Mouse (Mus musculus): ENCODE data around the gene Bag1. TPM values are rescaled to one million over a fixed set of nuclear protein-coding genes. Genes with fewer than 3 reads are reported as not detected.
"Not testable (repeated sequence)": the region's sequence is repeated elsewhere in the genome, so short reads cannot be mapped to it uniquely, and the experiment has no call there.

The Bag1 gene
- polyA plus RNA-seq, 1 experiment from 2014 or later = 218 TPM

GRCm38 (mm10) chr4:40969781-40970591 lies 21.9 kb upstream of the Bag1 start:
- ATAC-seq (ENCODE audit: insufficient number of reproducible peaks, low FRiP score, low TSS enrichment, low read depth) = 0 out of 2 replicates have a peak, but pooled peaks have one; percentile 16
- Histone ChIP-seq H3K4me2 (peak overlapping the region; percentile 64), H3K27ac (peak overlapping the region; percentile 95), H3K36me3 (peaks cover 27% of the 10 kb centered on the region), H3K4me1 (peaks cover 16% of the 10 kb centered on the region), H3K27me3 (no peaks in the 10 kb centered on the region), H3K9me3 (no peaks in the 10 kb centered on the region), H3K9ac (peak overlapping the region; percentile 72), H3K4me3 (peak overlapping the region; percentile 98)
- WGBS = 6% methylated on average over 13 of the region's 13 CpGs

GRCm38 (mm10) chr4:40969161-40969560 lies 21.1 kb upstream of the Bag1 start:
- H3K4me1 ChIP-seq = peaks cover 16% of the 10 kb centered on the region
- peaks cover 30% of the 10 kb centered on the region for H3K36me3 ChIP-seq
- H3K27me3 ChIP-seq = no peaks in the 10 kb centered on the region
- peak overlapping the region; percentile 95; the same call in 1 of the 2 replicates for H3K27ac ChIP-seq
- no peak for ATAC-seq (ENCODE audit: insufficient number of reproducible peaks, low FRiP score, low TSS enrichment, low read depth)
- no peak overlapping the region for H3K4me2 ChIP-seq
- H3K9me3 ChIP-seq = no peaks in the 10 kb centered on the region
- H3K9ac ChIP-seq = no peak overlapping the region
- WGBS = 69% methylated on average over 4 of the region's 4 CpGs
- no peak overlapping the region for H3K4me3 ChIP-seq

GRCm38 (mm10) chr4:40963536-40963935 lies 15.4 kb upstream of the Bag1 start:
- Histone ChIP-seq H3K36me3 (peaks cover 80% of the 10 kb centered on the region), H3K9me3 (no peaks in the 10 kb centered on the region), H3K27ac (no peak overlapping the region), H3K4me3 (no peak overlapping the region), H3K4me1 (no peaks in the 10 kb centered on the region), H3K9ac (no peak overlapping the region), H3K27me3 (no peaks in the 10 kb centered on the region), H3K4me2 (no peak overlapping the region)
- no peak for ATAC-seq (ENCODE audit: insufficient number of reproducible peaks, low FRiP score, low TSS enrichment, low read depth)
- WGBS = 89% methylated on average over 3 of the region's 3 CpGs

GRCm38 (mm10) chr4:40955942-40956341 lies 7.8 kb upstream of the Bag1 start:
- no peaks in the 10 kb centered on the region for H3K9me3 ChIP-seq
- 89% methylated on average over 6 of the region's 6 CpGs for WGBS
- H3K36me3 ChIP-seq = peaks cover 88% of the 10 kb centered on the region
- H3K4me3 ChIP-seq = no peak overlapping the region
- no peaks in the 10 kb centered on the region for H3K27me3 ChIP-seq
- H3K4me2 ChIP-seq = no peak overlapping the region
- no peak overlapping the region for H3K9ac ChIP-seq
- H3K4me1 ChIP-seq = no peaks in the 10 kb centered on the region
- H3K27ac ChIP-seq = no peak overlapping the region
- ATAC-seq (ENCODE audit: insufficient number of reproducible peaks, low FRiP score, low TSS enrichment, low read depth) = no peak

- peaks cover 68% of the 10 kb centered on the region for H3K36me3 ChIP-seq
Observed at GRCm38 (mm10) chr4:40953521-40953920, 5.4 kb upstream of the Bag1 start.

GRCm38 (mm10) chr4:40947565-40948159 lies 432 bp downstream of the Bag1 start:
- under 1% methylated on average over 40 of the region's 40 CpGs for WGBS

More at GRCm38 (mm10) chr4:40953521-40953920, 5.4 kb upstream of the Bag1 start:
- Histone ChIP-seq H3K4me2 (no peak overlapping the region), H3K4me3 (no peak overlapping the region), H3K9me3 (no peaks in the 10 kb centered on the region), H3K27ac (no peak overlapping the region), H3K27me3 (no peaks in the 10 kb centered on the region), H3K4me1 (peaks cover 11% of the 10 kb centered on the region; the same call in 1 of the 2 replicates), H3K9ac (no peak overlapping the region)
- no peak for ATAC-seq (ENCODE audit: insufficient number of reproducible peaks, low FRiP score, low TSS enrichment, low read depth)
- WGBS = 90% methylated on average over 1 of the region's 1 CpGs

GRCm38 (mm10) chr4:40946516-40947121 lies 1.5 kb downstream of the Bag1 start:
- peak overlapping the region; percentile 52 for H3K4me2 ChIP-seq
- no peak overlapping the region for H3K27ac ChIP-seq
- WGBS = 87% methylated on average over 7 of the region's 7 CpGs
- no peaks in the 10 kb centered on the region for H3K27me3 ChIP-seq
- no peak overlapping the region for H3K9ac ChIP-seq
- peak overlapping the region; percentile 98 for H3K4me3 ChIP-seq
- no peaks in the 10 kb centered on the region for H3K9me3 ChIP-seq
- no peak for ATAC-seq (ENCODE audit: insufficient number of reproducible peaks, low FRiP score, low TSS enrichment, low read depth)
- peaks cover 18% of the 10 kb centered on the region; the same call in 1 of the 2 replicates for H3K4me1 ChIP-seq
- peaks cover 48% of the 10 kb centered on the region for H3K36me3 ChIP-seq

More at GRCm38 (mm10) chr4:40947565-40948159, 432 bp downstream of the Bag1 start:
- H3K27me3 ChIP-seq = no peaks in the 10 kb centered on the region
- peak overlapping the region; percentile 52 for H3K4me2 ChIP-seq
- H3K9me3 ChIP-seq = no peaks in the 10 kb centered on the region
- peak overlapping the region; percentile 93 for H3K9ac ChIP-seq
- 0 out of 2 replicates have a peak, but pooled peaks have one; percentile 1 for ATAC-seq (ENCODE audit: insufficient number of reproducible peaks, low FRiP score, low TSS enrichment, low read depth)
- peak overlapping the region; percentile 98 for H3K4me3 ChIP-seq
- H3K27ac ChIP-seq = peak overlapping the region; percentile 90
- peaks cover 18% of the 10 kb centered on the region; the same call in 1 of the 2 replicates for H3K4me1 ChIP-seq
- H3K36me3 ChIP-seq = peaks cover 46% of the 10 kb centered on the region

- no peak overlapping the region for H3K4me2 ChIP-seq
Observed at GRCm38 (mm10) chr4:40943651-40944050, 4.4 kb downstream of the Bag1 start.

GRCm38 (mm10) chr4:40938793-40939192 lies 9.3 kb downstream of the Bag1 start:
- H3K27me3 ChIP-seq = no peaks in the 10 kb centered on the region
- no peak overlapping the region for H3K4me2 ChIP-seq
- no peak overlapping the region for H3K9ac ChIP-seq
- H3K4me1 ChIP-seq = no peaks in the 10 kb centered on the region
- no peak overlapping the region for H3K4me3 ChIP-seq
- no peak overlapping the region for H3K27ac ChIP-seq
- 95% methylated on average over 5 of the region's 5 CpGs for WGBS
- H3K36me3 ChIP-seq = peaks cover 91% of the 10 kb centered on the region
- H3K9me3 ChIP-seq = no peaks in the 10 kb centered on the region
- no peak for ATAC-seq (ENCODE audit: insufficient number of reproducible peaks, low FRiP score, low TSS enrichment, low read depth)

More at GRCm38 (mm10) chr4:40943651-40944050, 4.4 kb downstream of the Bag1 start:
- H3K4me1 ChIP-seq = peaks cover 7% of the 10 kb centered on the region; the same call in 1 of the 2 replicates
- WGBS = 96% methylated on average over 5 of the region's 5 CpGs
- peaks cover 70% of the 10 kb centered on the region for H3K36me3 ChIP-seq
- no peak overlapping the region for H3K9ac ChIP-seq
- no peaks in the 10 kb centered on the region for H3K9me3 ChIP-seq
- ATAC-seq (ENCODE audit: insufficient number of reproducible peaks, low FRiP score, low TSS enrichment, low read depth) = no peak
- no peak overlapping the region for H3K4me3 ChIP-seq
- H3K27me3 ChIP-seq = no peaks in the 10 kb centered on the region
- no peak overlapping the region for H3K27ac ChIP-seq

- ATAC-seq (ENCODE audit: insufficient number of reproducible peaks, low FRiP score, low TSS enrichment, low read depth) = peak; percentile 66; the same call in 1 of the 2 replicates
- H3K27me3 ChIP-seq = no peaks in the 10 kb centered on the region
- peak overlapping the region; percentile 23 for H3K27ac ChIP-seq
- no peak overlapping the region for H3K9ac ChIP-seq
- H3K4me2 ChIP-seq = no peak overlapping the region
- no peaks in the 10 kb centered on the region for H3K4me1 ChIP-seq
- H3K4me3 ChIP-seq = no peak overlapping the region
- H3K36me3 ChIP-seq = peaks cover 85% of the 10 kb centered on the region
- 73% methylated on average over 9 of the region's 9 CpGs for WGBS
- H3K9me3 ChIP-seq = no peaks in the 10 kb centered on the region
Observed at GRCm38 (mm10) chr4:40936175-40936839, 11.8 kb downstream of the Bag1 start.

GRCm38 (mm10) chr4:40934369-40934768 lies 13.7 kb downstream of the Bag1 start:
- ATAC-seq (ENCODE audit: insufficient number of reproducible peaks, low FRiP score, low TSS enrichment, low read depth) = not testable (repeated sequence)
- peaks cover 66% of the 10 kb centered on the region for H3K36me3 ChIP-seq

More at GRCm38 (mm10) chr4:40934369-40934768, 13.7 kb downstream of the Bag1 start:
- not testable (repeated sequence) for H3K9me3 ChIP-seq, H3K4me2 ChIP-seq, H3K27ac ChIP-seq, H3K27me3 ChIP-seq, H3K9ac ChIP-seq, H3K4me3 ChIP-seq, H3K4me1 ChIP-seq
- 93% methylated on average over 3 of the region's 3 CpGs for WGBS
